Mouse (Mus musculus) fat pad, adult 2 months (tissue): ENCODE measurements around the gene Rfk.

Experiments
- DNase-seq: peaks from one replicate; pipeline ENCODE4 v3.0.0-alpha.2; 2011; ENCODE audit warnings: low read depth, low spot score; ENCODE audit errors: extremely low read depth

The Rfk gene

DNA sequence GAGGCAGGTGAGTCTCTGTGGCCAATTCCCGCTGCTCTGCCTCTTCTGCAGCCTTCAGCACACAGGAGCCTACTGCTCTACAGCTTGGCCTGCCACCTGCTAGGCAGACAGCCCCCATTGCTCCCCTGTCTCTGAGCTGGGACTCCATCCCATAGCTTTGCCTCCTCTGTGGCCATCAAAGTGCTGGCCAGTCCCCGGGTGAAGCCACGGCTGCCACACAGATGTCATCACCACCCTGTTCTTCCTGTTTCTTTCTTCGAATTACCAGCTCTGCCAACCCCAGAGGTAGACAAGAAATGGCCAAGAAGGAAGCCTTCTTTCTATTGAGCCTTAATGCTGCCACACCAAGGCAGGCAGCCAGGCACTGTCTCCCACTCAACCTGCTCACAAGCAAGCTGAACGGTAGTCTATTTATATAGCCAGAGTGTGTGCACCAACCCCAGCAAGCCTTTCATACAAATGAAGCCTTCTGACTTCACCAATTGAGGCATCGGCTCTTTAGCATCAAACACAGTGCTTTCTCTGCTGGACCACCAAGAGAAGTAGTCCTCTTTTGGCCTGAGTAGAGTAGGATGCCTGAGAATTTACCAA, 10.9 kb upstream of the Rfk start:
- no peak for DNase-seq

DNA sequence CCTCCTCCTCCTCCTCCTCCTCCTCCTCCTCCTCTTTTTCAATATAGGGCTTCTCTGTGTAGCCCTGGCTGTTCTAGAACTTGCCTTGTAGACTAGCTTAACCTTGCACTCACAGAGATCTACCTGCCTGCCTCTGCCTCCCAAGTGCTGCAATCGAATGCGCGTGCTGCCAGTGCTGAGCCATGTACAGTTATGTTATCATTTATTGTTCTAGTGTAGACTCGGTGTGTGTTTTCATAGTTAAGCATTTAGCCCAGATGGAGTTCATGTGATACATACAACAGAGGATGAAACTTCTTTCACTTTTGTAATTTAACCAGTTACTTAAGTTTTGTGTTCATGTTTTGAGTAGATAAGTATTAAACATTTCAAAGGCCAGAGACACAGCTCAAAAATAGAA, 8.8 kb upstream of the Rfk start:
- no peak for DNase-seq

DNA sequence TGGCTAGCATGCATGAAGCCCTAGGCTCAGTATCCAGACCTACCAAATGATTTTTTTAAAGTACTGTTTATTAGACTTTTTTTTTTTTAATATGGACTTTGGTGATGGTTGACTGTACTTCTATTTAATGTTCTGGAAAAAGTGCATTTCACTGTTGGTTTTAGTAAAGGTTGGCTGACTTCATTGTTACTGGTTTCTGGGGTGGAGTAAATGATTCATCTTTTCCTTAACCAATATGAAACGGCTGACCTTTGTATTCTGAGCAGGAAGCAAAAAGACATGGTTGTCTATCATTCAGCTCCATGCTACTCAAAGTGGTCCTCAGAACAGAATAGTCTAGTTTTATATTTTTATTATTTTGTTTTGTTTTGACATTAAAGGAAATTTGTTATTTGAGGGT, 8.4 kb upstream of the Rfk start:
- DNase-seq = no peak

DNA sequence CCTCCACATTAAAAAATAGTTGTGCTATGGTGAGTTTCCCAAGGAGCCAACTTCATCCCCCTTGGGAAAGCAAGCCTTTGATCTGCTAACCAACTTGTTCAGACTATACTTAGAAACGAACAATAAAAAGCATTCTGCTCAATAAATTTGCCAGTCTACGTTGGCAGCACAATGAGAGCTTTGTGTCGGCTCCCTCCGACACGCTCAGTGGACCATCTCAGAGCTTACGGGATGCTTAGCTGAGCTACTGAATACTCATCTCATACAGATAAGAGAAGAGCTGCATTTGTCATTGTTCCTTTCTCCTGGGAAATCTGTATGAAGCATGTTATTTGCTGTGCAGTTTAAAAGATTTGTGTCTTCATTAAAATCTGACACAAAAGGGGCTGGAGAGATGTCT, 7.4 kb upstream of the Rfk start:
- no peak for DNase-seq

DNA sequence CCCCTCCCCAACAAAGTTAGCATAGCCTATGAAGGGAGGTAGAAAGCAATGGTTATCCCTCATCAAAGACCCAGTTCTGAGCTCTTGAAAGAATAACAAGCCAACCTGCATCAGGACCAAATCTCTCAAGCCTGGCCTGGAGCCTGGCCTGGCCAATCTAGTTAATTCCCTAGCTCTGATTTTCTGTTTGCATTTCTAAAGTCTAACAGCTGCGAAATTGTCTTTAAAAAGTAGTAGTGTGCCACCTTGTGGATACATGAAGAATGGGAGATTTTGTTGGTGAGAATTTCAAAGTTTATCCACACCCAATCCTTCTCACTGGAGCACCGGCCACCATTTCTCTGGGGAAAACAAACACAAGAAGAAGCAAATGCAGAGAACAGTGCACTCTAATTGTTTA, 5.4 kb upstream of the Rfk start:
- DNase-seq = no peak

DNA sequence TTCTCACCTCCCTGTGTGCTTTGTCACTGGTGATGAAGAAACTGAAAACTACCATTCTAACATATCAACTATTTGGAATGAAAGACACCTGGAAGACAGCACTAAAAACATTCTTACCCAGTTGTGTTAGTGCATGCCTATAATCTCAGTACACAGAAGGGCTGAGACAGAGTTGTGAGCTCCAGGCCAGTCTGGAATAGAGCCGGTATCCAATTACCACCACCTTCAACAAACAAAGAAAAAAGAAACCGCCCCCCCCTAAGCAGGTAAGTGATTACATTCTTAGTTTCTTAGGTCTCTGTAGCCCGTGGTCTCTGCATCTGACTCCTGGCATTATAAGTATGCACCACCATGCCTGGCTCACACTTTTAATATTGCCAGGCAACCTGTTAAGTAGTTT, 977 bp upstream of the Rfk start:
- DNase-seq = no peak

DNA sequence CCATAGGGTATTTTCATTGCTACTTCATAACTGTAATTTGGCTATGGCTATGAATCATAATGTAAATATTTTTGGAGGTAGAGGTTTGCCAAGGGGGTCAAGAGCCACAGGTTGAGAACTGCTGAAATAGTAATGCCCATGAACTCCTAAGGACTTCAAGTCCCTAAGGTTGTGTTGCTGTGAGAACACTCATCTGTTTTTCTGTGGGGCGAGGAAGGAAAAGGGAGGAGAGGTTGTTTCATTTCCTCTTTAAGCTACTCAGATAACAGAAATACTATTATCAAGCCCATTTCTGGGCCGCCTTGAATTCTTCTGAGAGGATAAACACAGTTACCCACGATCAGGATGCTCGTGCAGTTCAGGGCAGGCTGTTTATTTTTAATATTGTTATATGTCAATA, 3.0 kb downstream of the Rfk start:
- no peak for DNase-seq

DNA sequence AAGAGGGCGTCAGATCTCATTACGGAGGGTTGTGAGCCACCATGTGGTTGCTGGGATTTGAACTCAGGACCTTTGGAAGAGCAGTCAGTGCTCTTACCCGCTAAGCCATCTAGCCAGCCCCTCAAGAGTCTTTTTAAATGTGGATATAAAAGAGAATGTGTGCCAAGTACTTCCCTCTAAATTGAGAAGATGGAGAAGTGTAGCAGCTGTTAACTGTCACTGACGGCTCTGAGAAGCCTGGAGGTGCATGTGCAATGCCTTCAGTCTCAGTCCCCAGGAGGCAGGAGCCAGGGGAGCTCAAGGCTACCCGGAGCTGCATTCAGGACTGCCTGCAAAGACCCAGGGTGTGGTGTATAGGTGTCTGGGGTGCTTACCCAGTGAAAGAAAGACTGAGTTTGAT, 4.1 kb downstream of the Rfk start:
- DNase-seq = no peak

DNA sequence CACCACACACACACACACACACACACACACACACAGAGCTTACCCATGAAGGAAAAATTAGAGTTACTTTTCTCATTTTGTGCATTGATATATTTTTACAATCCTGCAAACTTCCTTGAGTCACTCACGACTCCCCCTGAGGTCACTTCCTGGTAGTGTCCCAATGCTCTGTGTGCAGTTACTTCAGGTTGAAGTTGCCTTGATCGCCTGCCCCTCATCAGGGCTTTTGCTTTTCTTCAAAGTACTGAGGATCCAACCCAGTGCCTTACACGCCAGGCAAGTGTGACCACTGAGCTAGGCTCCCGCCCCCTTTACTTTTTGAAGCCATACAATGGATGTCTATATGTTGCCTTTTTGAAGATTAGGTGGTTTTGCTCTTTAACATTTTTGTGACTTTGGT, 6.1 kb downstream of the Rfk start:
- DNase-seq = no peak

DNA sequence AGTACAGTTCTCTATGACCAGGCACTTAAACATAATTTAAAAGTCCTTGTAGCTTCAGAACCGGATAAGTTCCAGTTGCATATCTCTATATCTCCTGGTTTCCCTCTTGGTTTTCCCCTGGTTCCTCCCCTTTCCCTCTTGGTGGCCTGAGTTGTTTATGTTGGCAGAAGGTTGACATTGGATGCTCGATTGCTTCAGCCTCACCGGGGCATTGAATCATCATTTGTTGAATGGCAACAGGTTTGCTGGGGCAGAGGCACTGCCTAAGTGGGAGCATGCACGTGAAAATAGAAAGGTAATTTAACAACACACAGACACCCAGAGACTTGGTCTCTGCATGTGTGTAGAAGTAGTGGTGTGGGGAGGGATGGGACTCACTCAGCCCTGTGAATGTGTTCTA, 6.7 kb downstream of the Rfk start:
- DNase-seq = no peak

DNA sequence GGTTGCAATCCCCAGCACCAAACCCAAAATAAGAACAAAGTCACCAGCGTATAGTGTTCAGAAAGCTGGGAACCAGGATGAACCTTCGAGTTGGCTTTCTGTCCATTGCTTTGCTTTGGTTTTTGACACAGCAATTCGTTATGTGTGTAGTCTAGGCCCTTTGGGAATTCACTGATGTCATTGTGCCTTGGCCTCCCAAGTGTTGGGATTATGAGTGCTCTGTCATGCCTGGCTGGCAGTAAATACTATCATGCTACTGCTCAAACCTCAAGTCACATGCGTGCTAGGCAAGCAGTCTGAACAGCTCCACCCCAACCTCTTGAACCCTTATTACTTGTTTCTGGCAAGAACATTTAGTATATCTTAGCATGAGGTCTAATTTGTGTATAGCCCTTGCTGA, 9.3 kb downstream of the Rfk start:
- no peak for DNase-seq

DNA sequence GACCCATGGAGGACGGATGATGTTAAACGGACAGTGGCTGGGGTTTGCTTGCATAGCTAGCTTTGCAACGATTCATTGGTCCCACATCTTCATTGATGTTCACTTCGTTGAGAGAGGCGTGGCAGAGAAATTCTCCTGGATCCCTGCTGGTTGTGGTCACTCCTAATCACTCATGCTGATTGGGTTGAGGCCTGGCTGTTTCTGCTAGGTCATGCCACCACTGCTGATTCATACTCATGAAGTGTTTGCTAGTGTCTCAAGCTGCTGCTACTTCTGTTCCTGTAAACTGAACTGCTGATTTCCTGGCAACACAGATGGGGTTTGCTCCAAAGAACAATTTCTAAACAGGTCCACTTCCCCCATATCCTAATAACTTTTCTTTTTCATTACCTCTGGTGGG, 13.0 kb downstream of the Rfk start:
- no peak for DNase-seq

DNA sequence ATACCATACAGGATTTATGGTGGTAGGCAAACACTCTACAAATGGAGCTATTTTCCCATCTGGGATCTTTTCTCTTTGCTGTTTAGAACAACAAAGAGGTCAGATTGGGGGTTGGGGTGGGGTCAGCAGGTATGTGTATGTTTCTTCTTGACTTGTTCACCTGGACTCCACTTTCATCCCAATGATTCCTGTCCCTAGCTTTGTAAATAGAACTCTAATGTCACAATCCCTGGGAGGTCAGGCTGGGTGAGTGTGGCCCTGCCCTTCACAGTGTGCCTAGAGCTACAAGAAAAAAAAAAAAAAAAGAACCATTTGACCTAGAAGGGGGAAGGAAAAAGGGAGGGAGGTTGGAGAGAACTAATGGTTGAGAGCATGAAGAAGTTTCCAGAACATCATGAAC, 14.7 kb downstream of the Rfk start:
- DNase-seq = no peak

DNA sequence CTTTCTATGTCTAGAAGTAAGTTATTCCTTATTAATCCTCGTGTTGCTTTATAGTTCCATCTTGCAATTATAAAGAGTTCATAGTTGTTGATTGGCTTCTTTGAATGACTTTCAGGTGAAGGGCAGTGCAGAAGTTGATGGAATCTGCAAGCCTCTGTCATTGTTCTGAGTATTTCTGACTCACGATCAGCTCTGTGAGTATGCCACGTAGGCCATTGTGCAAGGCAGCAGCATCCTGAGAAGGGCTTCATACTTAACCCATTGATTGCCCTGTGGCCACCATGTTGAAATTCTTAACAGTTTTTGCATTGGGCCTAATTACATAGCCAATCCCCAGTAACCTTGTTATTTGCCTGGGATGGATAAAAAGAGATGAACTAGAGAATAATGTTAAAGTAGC, 15.5 kb downstream of the Rfk start:
- no peak for DNase-seq

DNA sequence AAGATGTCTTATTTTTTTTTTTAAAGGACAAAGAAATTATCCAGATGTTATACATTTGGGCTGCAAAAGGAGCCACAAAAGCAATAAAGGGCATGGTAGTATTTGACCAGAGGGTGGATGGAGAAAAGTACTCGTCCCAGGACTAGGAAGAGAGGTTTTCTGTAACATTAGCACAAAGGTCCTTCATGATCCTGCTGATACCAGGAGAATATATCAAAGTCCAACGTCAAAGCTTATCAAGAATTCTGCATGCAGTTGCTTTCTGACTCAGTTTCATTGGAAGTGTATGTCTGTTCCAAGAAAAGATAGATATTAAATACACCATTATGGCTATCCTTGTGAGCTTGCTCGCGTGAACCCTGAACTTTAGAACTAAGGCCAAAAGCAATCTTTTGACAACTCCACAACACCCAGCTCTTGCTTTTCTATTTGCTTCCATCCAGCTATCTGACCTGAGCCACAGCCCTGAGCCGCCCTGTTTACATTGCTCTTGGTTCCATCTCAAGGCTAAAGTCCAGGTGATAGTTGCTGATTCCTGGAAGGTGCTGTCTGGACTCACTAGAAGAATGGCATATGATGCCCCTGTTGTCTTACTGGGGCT, 16.7 kb downstream of the Rfk start:
- DNase-seq = no peak

DNA sequence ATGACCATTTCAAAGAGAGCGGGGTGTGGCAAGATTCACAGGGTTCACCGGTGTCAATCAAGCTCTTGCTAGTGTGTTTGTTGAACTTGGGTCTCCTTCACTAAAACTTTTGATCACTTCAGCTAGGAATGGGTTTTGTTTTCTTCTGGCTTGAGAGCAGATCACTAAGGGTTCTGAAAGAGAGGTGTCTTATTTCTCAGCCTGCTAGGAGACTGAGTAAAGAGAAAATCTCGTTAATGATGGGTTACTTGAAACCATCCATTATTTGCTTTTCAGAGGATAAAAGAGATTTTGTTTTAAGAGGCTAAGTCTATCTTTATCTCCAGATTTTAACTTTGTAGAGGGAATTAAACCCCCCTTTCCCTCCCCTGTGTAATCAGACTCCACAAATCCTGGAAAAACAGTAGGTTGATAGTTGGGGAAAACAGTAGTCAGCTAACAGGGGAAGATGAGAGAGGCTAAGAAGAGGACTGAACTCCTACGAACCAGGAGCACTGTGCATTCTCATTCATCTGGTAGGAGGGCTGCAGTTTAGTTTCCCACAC, 19.1 kb downstream of the Rfk start:
- DNase-seq = no peak

DNA sequence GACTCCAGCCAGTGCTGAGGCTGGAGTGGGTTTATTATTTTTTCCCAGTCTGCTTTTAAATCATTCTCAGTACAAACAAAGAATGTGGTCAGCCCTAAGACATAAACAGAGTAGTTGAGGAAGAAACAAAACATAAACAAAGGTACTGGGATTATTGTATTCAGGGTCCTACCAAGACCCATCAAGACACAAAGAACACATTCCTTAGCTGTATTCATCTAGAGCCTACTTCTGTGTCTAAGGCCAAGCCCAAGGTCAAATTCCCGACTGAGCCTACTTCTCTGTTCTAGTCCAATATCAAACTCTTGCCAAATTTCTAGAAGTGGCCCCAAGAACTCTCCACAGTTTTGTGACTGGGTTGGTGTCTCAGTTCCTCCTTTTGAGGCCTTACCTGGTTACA, 24.0 kb downstream of the Rfk start:
- DNase-seq = no peak

DNA sequence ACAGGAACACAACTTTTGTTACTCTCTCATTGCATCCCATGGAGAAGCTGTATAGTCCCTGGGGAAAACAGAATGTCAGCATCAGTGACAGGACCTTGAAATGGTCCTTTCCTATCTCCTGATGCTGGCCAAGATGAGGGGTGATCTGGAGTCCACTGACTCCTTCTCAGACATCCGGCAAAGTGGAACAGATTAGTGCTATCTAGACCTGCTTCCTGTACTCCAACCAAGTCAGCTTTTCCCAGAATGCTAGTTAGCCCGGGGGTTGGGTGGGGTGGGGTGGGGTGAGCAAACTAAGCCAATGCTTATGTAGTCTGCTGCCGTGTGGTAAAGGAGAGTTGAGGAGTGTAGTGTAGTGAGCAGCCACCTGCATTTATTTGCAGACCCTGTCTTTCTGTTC, 29.5 kb downstream of the Rfk start:
- DNase-seq = no peak

DNA sequence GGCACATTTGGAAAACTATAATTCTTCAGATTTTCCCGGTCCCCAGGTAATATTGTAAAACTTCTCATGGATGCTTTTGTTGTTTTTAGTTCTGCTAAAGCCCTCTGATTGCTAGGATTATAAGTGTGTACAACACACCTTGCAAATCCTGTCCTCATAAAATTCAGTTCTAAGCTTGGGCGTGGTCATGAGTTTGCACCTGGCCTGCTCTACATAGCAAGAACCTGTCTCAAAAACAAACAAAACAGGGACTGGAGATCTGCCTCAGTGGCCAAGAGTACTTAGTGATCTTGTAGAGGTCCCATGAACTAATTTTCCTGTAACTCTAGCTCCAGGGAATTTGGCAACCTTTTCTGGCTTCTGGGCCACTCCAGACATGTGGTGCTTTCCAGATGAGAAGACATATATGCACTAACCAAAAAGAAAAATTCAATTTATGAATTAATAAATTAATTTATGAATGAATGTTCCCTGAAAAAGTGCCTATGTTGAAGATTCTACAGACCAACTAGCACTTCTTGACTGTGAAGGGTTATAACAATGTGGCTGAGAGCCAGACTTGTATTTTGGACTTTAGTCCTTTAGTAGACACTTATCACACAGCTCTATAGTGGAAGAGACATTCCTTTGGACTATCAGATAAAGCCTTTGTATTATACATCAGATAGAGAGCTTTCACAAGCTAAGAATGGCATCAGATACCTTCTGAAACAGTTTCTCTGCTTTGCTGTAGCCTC, 34.1 kb downstream of the Rfk start:
- no peak for DNase-seq

DNA sequence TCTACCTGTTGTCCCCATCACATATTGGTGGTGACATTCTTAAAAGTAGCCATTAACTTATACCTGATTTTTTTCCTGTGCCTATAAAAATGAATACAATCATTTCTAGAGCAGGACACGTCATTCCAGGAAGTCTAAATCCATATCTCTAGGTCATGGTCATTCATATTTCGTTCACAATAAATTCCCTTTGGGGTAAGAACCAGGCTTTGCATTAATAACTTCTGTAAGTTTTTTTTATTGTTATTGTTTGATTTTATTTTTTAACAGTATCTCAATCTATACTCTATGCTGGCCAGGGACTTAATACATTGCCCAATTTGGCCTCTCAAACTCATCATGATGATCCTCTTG, 34.7 kb downstream of the Rfk start:
- no peak for DNase-seq

DNA sequence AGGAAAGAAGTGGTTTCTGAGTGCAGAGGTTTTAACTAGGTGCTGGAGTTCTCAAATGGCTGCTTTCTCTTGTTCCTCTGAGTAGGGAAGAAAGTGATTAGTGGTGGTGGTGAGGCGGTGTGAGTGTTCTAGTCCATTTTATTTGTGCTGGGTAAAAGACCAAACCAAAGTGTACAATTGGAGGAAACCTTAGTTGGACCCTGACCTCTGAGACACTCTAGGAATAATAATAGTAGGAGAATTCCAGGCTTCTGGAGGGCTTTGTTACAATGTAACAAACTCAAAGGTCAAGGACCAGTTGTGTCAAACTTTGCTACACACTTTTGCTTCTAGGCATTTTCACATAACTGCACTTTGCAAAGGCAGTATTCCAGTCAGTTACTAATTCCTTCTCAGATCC, 42.8 kb downstream of the Rfk start:
- no peak for DNase-seq

DNA sequence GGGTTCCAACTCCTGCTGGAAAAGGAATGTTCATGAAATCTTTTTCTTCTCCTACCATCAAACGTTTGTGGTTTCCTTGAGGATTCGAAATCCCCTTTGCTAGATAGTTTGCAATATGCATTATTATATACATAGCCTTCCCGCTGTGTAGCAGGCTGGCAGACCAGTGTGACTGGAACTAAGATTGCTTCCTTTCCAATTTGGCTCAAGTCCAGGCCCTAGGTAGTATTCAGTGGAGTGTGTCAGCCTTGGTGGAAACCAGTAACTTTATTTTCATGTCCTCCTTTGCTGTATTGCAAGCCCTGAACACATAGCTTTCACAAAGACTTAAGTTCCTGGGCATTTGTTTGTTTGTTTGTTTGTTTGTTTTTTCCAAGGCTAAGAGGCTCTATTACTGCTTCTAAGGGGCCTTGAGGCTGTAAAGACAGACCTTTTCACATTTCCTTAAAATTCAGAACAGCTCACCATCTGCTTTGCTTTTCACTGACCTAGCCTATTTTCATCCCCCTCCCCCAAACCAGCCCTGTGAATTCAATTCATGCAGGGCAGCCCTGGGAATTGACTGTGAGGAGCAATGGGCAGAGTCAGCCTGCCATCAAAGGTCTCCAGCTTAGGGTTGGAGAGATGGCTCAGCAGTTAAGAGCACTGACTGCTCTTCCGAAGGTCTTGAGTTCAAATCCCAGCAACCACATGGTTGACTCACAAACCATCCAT, 45.8 kb downstream of the Rfk start:
- DNase-seq = no peak
